Mouse (Mus musculus) midbrain, embryonic 10.5 days (tissue): Measurements from ENCODE around the gene Bpifb6. TPM values are rescaled to one million over a fixed set of nuclear protein-coding genes. Genes with fewer than 3 reads are reported as not detected.

ENCODE experiments used
- DNase-seq: peaks from one replicate; pipeline ENCODE4 v3.0.0-alpha.2; 2017; ENCODE audit warnings: low spot score
- H3K27ac ChIP-seq: fragments of 300-500 bp; sonication (generic); replicated peaks from 2 replicates; pipeline ENCODE4 v1.5.1; 2016; ENCODE audit warnings: mild to moderate bottlenecking
- H3K27me3 ChIP-seq: fragments of 300-500 bp; sonication (generic); 2 replicates; pipeline ENCODE4 v1.6.1; 2016; ENCODE audit warnings: low read depth, mild to moderate bottlenecking; ENCODE audit not compliant: poor library complexity, severe bottlenecking
- H3K36me3 ChIP-seq: fragments of 300-500 bp; sonication (generic); 2 replicates; pipeline ENCODE4 v1.6.1; 2016; ENCODE audit warnings: mild to moderate bottlenecking, moderate library complexity
- H3K4me1 ChIP-seq: fragments of 300-500 bp; sonication (generic); 2 replicates; pipeline ENCODE4 v1.6.1; 2016
- H3K4me3 ChIP-seq: fragments of 300-500 bp; sonication (generic); 2 replicates; pipeline ENCODE4 v1.5.1; 2016; ENCODE audit warnings: mild to moderate bottlenecking, moderate library complexity
- H3K9me3 ChIP-seq: fragments of 300-500 bp; sonication (generic); replicated peaks from 2 replicates; pipeline ENCODE4 v1.6.1; 2016; ENCODE audit warnings: mild to moderate bottlenecking
- WGBS: fragments of 180-500 bp; shearing (Covaris S2); methylation state at CpG from one replicate; pipeline ENCODE4 v1.1.7; 2016; 5-methylcytosine and 5-hydroxymethylcytosine counted together
- polyA plus RNA-seq: library from polyadenylated mRNA; unstranded; fragments of >200 nt; fragmentation: Nextera tagmentation; extraction: Ambion mirVana; gene quantifications from 2 replicates; pipeline ENCODE4 v1.2.1, GENCODE M21; 2016

The Bpifb6 gene
- polyA plus RNA-seq, 1 experiment from 2014 or later, result not detected

- Histone ChIP-seq H3K36me3 (no peaks in the 10 kb centered on the region), H3K27ac (no peak overlapping the region), H3K9me3 (no peaks in the 10 kb centered on the region), H3K4me3 (no peak overlapping the region), H3K4me1 (peaks cover 5% of the 10 kb centered on the region; the same call in 1 of the 2 replicates), H3K27me3 (no peaks in the 10 kb centered on the region)
- WGBS, result 86% methylated on average over 6 of the region's 6 CpGs
- no peak for DNase-seq
These were observed 21.1 kb downstream of the Bpifb6 start for GRCm38 (mm10) chr2:153921246-153921645.

- no peak overlapping the region for H3K4me3 ChIP-seq
- H3K36me3 ChIP-seq, result no peaks in the 10 kb centered on the region
- 49% methylated on average over 3 of the region's 3 CpGs for WGBS
- peak; percentile 69 for DNase-seq
- no peaks in the 10 kb centered on the region for H3K9me3 ChIP-seq
- H3K27ac ChIP-seq, result no peak overlapping the region
- H3K27me3 ChIP-seq, result no peaks in the 10 kb centered on the region
- H3K4me1 ChIP-seq, result peaks cover 18% of the 10 kb centered on the region
These were observed 29.8 kb downstream of the Bpifb6 start for GRCm38 (mm10) chr2:153929871-153930413.

GRCm38 (mm10) chr2:153931125-153931524 is 30.9 kb downstream of the Bpifb6 start:
- Histone ChIP-seq H3K9me3 (no peaks in the 10 kb centered on the region), H3K4me1 (peaks cover 18% of the 10 kb centered on the region), H3K27ac (peak overlapping the region; percentile 33; the same call in 1 of the 2 replicates), H3K27me3 (no peaks in the 10 kb centered on the region), H3K36me3 (no peaks in the 10 kb centered on the region), H3K4me3 (no peak overlapping the region)
- 65% methylated on average over 6 of the region's 6 CpGs for WGBS
- no peak for DNase-seq

GRCm38 (mm10) chr2:153933311-153933710 is 33.1 kb downstream of the Bpifb6 start:
- Histone ChIP-seq H3K27me3 (no peaks in the 10 kb centered on the region), H3K4me3 (no peak overlapping the region), H3K4me1 (peaks cover 14% of the 10 kb centered on the region), H3K9me3 (no peaks in the 10 kb centered on the region), H3K36me3 (no peaks in the 10 kb centered on the region), H3K27ac (no peak overlapping the region)
- DNase-seq, result no peak
- WGBS, result 83% methylated on average over 6 of the region's 6 CpGs

GRCm38 (mm10) chr2:153935348-153935747 is 35.2 kb downstream of the Bpifb6 start:
- Histone ChIP-seq H3K36me3 (no peaks in the 10 kb centered on the region), H3K4me1 (peaks cover 12% of the 10 kb centered on the region), H3K9me3 (no peaks in the 10 kb centered on the region), H3K4me3 (no peak overlapping the region), H3K27me3 (no peaks in the 10 kb centered on the region), H3K27ac (no peak overlapping the region)
- DNase-seq, result no peak
- whole genome bisulfite sequencing, result 85% methylated on average over 6 of the region's 6 CpGs

- WGBS, result 91% methylated on average over 5 of the region's 5 CpGs
These were observed 37.7 kb downstream of the Bpifb6 start, which contains the start of gene Bpifb4 for GRCm38 (mm10) chr2:153937843-153938242. Gene Bpifb4, plus strand, starts transcription at chr2:153938212.

GRCm38 (mm10) chr2:153943537-153943936 is 43.3 kb downstream of the Bpifb6 start:
- DNase-seq, result peak; percentile 54
- H3K27me3 ChIP-seq, result no peaks in the 10 kb centered on the region
- H3K4me3 ChIP-seq, result no peak overlapping the region
- no peak overlapping the region for H3K27ac ChIP-seq
- no peaks in the 10 kb centered on the region for H3K9me3 ChIP-seq
- no peaks in the 10 kb centered on the region for H3K36me3 ChIP-seq
- 39% methylated on average over 3 of the region's 3 CpGs for WGBS
- H3K4me1 ChIP-seq, result peaks cover 7% of the 10 kb centered on the region

More at GRCm38 (mm10) chr2:153937843-153938242, 37.7 kb downstream of the Bpifb6 start, which contains the start of gene Bpifb4:
- no peaks in the 10 kb centered on the region for H3K36me3 ChIP-seq
- no peaks in the 10 kb centered on the region for H3K27me3 ChIP-seq
- no peak within 1 kb of the TSS for H3K27ac ChIP-seq
- H3K9me3 ChIP-seq, result no peaks in the 10 kb centered on the region
- no peak for DNase-seq
- H3K4me1 ChIP-seq, result no peaks in the 10 kb centered on the region
- H3K4me3 ChIP-seq, result no peak within 1 kb of the TSS

- Histone ChIP-seq H3K9me3 (no peaks in the 10 kb centered on the region), H3K4me1 (peaks cover 7% of the 10 kb centered on the region), H3K27ac (no peak overlapping the region), H3K4me3 (no peak overlapping the region), H3K36me3 (no peaks in the 10 kb centered on the region), H3K27me3 (no peaks in the 10 kb centered on the region)
- DNase-seq, result no peak
- WGBS, result 91% methylated on average over 8 of the region's 8 CpGs
These were observed 44.4 kb downstream of the Bpifb6 start for GRCm38 (mm10) chr2:153944567-153944966.

- Histone ChIP-seq H3K4me3 (no peak overlapping the region), H3K4me1 (0 out of 2 replicates have a peak, but pooled peaks cover 4% of the 10 kb centered on the region), H3K36me3 (no peaks in the 10 kb centered on the region), H3K9me3 (no peaks in the 10 kb centered on the region), H3K27ac (no peak overlapping the region), H3K27me3 (no peaks in the 10 kb centered on the region)
- DNase-seq, result peak; percentile 67
- 26% methylated on average over 6 of the region's 6 CpGs for WGBS
These were observed 52.7 kb downstream of the Bpifb6 start for GRCm38 (mm10) chr2:153952897-153953296.

GRCm38 (mm10) chr2:153953836-153954235 is 53.6 kb downstream of the Bpifb6 start:
- Histone ChIP-seq H3K4me1 (0 out of 2 replicates have a peak, but pooled peaks cover 4% of the 10 kb centered on the region), H3K27me3 (no peaks in the 10 kb centered on the region), H3K27ac (no peak overlapping the region), H3K9me3 (no peaks in the 10 kb centered on the region), H3K36me3 (no peaks in the 10 kb centered on the region), H3K4me3 (peak overlapping the region; percentile 28)
- WGBS, result 8% methylated on average over 6 of the region's 6 CpGs
- DNase-seq, result peak; percentile 75

Other genes starting within 250 kb of the Bpifb6 start
- 0.06 TPM in 1 of 2 replicates, not detected in the other for gene Dnmt3c, start 203.7 kb upstream of the Bpifb6 start, polyA plus RNA-seq
- 341 and 354 TPM in 2 replicates for gene Mapre1, start 159.1 kb upstream of the Bpifb6 start, polyA plus RNA-seq
- gene Efcab8, start 120.5 kb upstream of the Bpifb6 start, polyA plus RNA-seq, result not detected in 2 replicates
- not detected in 2 replicates for gene Sun5, start 29.3 kb upstream of the Bpifb6 start, polyA plus RNA-seq
- gene Bpifb2, start 25.3 kb upstream of the Bpifb6 start, polyA plus RNA-seq, result not detected in 2 replicates
- gene Bpifb3, start 17.8 kb downstream of the Bpifb6 start, polyA plus RNA-seq, result not detected in 2 replicates
- gene Bpifb4, start 37.8 kb downstream of the Bpifb6 start, polyA plus RNA-seq, result 0.10 TPM in 1 of 2 replicates, not detected in the other
- not detected in 2 replicates for gene Bpifa6, start 74.6 kb downstream of the Bpifb6 start, polyA plus RNA-seq
- not detected in 2 replicates for gene Bpifa2, start 107.9 kb downstream of the Bpifb6 start, polyA plus RNA-seq
- gene Bpifa3, start 229.9 kb downstream of the Bpifb6 start, polyA plus RNA-seq, result not detected in 2 replicates
- not detected in 2 replicates for gene Bpifa1, start 242.5 kb downstream of the Bpifb6 start, polyA plus RNA-seq